Mouse (Mus musculus) Muller cell, postnatal 12 days (primary cell): ENCODE measurements around the gene Efcab7.
A peak's percentile ranks its signal among the peaks of the same experiment; 100 is the strongest.

Experiments
- DNase-seq: peaks from one replicate; pipeline ENCODE4 v3.0.0-alpha.2; 2015; ENCODE audit errors: inconsistent ontology term

Efcab7 gene

DNA sequence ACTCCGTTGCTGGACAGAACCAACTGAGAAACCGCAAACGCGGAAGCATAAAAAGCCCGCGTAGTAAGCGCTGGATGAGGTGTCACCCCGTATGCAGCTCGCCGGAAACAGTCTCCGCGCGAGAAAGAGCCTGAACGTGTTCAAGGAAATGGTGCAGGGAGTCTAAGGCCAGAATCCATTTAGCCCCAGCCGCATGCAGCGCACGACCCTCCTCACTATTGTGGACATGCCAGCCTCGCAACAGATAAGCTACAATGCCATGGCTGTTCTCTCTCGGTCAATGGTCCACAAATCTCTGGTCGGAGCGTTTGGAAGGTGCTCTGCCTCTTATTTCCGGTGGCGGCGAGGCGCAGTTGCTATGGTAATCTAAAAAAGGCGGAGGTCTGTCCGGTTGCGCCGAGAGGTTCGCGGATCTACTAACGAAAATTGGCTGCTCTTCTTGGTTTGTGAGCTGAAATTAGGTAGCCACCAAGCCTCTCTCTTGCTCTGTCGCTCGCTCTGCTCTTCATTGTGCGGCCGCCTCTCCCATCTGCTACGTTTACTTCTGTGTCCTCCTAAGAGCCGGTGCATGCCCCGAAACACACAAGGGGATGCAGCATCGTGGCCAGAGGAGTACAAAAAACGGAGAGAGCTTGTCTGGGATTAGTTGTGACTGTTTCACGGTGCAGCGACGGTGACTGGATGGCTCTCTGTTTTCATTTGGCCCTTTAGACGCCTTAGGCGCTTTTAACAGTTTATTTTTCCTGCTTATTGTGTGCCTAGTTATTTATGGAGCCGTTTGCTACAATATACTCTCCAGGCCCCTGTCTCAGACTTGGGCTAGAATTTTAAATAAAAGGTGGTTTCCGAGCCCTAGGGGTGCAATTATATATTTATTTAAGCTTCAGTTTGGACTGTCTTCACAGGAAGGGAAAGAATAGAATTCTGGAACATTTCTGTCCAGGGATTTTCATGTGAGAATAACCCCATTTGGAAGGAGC, at the start of gene Efcab7:
Gene Efcab7 (plus strand): TSS at position 105 of the 980 bp plus-strand sequence.
- peak; percentile 88 for DNase-seq

DNA sequence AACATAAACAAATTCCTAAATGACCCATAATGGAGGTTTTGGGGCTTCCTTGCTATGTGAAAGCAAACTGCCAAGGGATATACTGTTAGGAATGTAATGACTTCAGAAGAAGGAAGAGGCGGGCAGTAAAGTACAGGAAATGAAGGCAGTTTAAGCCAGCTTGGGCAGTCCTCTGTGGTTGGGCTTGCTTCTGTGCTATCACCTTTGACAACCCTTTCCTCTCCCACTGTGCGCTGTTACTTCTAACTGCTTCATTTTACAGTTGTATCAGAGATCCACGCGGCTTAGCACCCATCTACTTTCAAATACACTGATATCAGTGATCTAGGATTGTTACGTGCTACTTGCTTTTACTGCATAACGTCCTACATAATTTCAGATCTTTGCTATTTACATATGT, 36.6 kb upstream of the Efcab7 start:
- no peak for DNase-seq

DNA sequence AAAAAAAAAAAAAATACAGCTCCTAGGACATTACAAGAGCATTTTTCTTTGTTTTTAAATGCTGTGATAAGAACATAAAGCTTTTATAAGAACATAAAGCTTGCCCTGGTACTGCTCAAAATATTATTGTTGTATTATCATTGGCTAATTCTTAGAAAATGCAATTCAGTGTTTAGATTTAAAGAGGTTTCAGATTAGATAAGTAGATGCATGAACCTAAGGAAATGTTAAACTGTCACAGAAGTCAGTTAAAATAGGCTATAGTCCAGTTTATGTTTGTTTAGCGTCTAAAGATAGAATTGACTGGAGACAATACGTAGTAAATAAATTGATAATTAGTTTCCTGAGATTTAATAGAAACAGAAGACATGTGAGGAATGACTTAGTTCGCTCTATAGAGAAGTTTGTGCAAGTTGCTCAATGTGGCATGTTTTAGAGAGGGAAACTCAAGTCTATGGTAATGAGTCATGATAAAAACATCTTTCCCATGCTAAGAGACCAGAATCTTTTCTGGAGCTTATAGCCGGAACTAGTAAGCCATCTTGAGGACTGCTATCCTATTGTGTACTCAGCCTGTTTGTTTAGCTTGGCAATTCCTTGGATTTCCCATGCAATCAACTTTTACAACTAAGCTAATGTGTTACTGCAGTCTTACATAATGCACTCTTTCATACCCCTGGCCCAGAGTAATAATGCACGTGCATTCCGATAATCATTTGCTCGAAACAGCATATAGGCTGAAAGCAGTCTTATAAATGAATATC, 12.1 kb upstream of the Efcab7 start:
- DNase-seq = peak; percentile 3

DNA sequence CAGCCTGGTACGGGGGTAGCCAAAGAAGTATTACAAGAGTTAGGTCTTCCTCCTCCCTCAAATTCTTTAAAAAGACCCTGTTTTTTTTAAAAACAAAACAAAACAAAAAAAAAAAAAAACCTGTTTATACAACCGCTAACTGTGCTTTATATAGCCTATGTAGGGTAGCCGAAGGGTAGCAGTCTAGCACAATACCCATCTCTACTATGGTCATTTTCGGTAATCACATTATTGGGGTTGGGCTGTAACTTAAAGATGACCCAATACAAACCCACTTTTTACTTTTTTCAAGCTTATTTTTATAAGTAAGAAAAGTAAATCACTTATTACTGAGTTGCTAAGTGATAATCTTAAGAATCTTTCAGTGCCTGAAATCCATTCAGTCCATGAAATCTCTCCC, 661 bp upstream of the Efcab7 start:
- no peak for DNase-seq

DNA sequence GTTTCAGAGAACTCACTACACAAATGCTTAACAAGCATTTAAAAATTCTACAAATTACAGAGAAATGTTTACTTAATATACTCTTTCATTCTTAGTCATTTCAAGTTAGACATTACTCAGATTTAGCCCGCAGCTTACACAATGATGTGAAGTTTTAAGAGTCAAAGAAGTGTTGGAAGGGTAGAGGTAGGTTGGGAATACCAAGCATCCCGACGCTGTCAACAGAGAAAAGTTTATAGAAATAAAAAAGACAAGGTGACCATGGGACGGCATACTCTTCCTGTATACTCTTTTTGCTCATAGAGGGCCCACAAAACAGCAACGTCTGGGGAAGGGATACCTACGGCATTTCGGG, 282 bp upstream of the Efcab7 start:
- no peak for DNase-seq

DNA sequence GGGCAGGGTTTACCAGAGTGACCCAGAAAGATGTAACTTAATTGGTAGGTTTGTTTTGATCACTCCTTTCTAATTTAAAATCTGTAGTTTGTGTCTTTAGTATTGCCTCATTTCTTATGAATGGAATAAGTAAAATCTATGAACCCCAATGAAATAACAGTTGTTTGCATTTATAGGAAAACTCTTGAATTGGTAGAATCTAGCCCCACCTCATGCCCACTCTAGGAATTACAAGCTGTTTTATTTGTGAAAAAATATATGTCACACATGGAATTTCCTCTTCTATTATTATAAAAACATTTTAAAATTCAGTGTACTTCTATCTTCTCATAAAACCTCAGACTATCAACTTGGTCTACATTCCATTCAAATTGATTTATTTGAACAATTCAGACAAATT, 52.9 kb downstream of the Efcab7 start:
- DNase-seq = peak; percentile 31

DNA sequence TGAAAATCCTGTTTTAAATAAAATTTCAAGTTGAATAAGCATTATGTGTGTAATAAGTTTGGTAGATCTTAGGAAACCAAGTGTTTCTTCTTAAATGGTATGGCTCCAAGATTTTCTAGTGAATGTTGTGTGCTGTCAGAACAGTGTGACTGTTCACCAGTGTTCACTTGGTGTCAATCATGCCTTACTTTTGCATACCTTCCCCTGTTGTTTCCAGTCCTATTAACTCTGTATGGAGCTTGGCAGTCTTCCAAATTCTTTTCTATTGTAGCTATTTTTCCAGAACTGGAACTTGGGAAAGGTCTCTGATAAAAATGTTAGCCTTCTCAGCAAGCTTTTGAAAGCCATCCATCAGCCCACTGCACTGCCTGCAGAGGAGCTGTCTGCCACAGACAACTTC, 53.4 kb downstream of the Efcab7 start:
- DNase-seq = peak; percentile 58

DNA sequence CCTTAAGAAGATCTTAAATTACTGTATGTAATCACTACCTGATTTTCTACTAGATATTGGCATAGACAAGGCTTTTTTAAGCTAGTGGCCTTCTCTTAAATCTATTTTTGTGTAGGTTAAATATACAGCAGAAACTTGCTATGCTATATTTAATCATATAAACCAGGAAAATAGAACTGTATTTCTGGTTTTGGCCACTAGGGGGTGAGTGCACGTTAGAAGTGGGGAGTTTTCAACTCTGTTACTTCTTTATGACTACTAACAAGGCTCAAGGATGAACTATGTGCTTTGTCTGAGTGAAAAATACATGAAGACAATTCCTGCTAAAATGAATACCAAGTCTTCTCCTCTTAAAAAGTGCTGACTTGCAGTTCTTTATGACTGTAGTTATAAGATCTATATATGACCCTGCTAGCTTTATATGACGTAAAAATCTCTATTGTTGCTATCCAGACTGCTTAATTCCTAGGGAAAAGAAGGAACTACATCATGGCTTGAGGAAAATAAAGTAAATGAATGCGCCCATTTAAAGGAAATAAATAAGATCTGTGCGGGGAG, 85.0 kb downstream of the Efcab7 start:
- peak; percentile 3 for DNase-seq

DNA sequence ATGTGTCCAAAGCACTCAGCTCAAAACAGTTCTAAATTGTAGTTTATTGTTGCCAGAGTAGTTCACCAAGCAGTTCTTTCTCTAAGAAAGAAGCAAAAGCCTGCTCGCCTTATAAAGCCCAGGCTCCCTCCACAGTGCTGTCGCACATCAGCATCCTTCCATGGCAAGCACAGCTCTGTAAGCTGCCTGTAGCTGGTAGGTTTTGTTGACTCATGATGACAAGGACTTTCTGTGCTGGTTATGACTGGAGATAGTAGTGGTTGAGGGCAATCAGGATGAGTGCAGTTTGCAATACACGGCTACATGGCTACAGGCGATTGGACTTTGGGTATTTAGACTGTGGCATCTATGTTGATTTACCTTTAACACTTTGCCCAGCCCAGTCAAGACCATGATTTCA, 97.4 kb downstream of the Efcab7 start:
- no peak for DNase-seq

DNA sequence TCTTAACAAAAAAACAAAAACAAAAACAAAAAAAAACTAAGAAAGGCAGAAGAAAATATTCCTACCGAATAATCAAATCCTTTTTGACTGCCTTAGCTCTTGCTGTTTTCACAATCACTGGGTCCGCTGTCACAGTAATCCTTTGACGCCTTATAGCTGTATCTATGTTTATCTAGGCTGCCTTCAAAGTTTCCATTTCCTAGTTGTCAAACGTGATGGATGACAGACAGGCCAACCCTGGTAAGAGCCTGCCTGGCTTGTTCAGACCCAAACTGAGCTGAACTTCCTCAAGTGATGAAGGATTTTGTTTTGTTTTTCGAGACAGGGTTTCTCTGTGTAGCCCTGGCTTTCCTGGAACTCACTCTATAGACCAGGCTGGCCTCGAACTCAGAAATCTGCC, 99.5 kb downstream of the Efcab7 start:
- no peak for DNase-seq

DNA sequence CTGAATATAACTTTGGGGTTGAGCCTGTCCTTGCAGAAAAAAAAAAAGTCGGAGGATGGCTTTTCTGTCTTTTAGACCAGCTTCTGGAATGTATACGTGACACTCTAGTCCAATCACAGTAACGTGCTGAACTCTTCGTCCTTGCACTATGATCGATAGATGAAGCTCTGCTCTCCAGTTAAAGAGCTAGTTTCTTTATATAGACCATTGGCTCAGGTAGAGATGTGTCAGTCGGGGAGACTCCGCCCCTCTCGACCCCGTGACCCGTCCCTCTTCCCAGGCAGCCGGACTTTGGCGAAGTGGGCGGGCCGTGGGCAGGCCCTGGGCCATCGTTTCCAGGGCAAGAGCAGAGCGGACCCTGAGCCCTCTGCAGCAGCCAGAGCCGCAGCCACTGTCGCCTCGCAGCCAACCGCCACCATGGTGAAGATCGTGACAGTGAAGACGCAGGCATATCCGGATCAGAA, 100.2 kb downstream of the Efcab7 start, which contains the start of gene Pgm1:
Gene Pgm1 (plus strand): TSS at position 266 of the 464 bp plus-strand sequence.
- peak; percentile 92 for DNase-seq

DNA sequence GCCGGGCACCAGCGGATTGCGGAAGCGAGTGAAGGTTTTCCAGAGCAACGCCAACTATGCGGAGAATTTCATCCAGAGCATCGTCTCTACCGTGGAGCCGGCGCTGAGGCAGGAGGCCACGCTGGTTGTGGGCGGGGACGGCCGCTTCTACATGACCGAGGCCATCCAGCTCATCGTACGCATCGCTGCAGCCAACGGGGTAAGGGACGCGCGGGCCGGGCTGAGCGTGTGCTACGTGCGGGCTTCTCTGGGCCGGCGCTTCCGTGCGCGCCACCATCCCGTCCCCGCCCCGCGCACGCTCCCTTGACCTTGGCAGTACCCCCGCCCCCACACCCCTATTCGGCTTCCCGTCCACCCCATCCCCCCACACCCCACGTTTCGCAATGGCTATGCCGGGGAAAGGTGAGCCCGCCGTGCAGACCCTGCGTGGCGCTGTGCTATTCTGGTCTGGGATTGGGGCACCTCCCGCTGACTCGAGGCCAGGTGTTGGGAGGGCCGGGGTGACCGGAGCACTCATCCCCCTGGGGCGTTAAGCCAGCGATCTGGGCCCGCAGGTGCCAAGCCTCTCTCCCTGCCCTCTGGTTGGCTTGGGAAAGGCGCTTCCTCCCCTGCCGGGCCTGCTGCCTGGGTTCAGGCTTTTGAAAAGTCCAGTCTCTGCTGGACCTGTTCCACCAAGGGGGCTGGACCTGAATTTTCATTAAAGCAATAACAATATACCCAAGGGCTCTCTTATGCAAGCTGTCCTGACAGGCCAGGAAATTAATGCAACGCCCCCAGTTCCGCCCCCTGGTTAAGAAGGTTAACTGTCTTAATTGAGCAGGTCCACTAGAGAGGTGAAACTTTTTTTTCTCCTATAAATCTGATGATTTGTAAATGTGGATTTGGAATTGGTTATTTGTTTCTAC, 100.9 kb downstream of the Efcab7 start, which contains the start of gene Itgb3bp:
Gene Itgb3bp (minus strand): TSS at position 201 of the 905 bp plus-strand sequence.
- DNase-seq = peak; percentile 94

DNA sequence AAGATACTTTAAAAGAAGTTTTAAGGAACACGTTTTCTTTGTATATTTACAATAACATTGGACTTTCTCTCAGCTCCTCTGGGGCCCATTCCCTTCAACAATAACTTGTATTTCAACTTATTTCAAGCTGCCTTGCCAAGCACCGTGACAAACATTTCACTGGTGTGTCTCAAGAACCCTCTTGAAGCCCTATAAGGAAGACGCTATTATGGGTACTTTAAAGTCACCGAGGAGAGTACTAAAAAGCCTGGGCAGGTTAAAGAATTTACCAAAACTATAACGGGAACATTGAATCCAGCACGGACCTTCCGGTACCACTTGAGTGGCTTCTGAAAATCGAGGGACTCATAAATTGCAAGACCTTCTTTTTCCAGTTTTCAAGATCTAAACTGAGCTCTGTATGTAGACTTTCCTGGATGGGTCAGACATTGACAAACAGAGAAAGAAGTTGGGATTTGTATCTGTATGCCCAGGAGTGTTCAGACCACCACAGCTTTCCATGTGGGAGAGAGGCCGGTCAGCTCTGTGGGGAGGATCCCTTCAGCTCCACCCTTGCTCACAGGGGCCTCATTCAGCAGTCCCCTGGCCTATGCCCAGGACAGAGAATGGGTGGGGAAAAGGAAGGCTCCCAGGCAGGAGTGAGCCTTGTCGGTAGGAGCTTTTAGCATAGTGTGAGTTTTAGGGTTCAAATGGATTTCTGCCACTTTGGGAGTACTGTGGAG, 101.7 kb downstream of the Efcab7 start:
- DNase-seq = peak; percentile 11

DNA sequence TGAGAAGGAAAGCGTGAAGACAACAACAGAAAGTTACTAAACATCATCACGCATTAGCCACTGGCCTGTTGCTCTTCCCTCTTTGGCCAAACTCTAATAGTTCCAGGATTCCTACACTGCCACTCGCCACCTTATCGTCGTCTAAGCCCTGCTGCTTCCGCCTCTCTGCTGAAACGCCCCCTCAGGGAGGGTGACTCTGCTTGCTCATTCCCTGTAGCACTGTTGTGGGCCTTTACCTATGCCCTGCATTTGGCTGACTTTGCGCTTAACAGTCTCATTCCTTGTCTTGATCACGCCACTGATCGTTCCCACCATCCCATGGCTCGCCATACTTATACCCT, 102.2 kb downstream of the Efcab7 start:
- no peak for DNase-seq

DNA sequence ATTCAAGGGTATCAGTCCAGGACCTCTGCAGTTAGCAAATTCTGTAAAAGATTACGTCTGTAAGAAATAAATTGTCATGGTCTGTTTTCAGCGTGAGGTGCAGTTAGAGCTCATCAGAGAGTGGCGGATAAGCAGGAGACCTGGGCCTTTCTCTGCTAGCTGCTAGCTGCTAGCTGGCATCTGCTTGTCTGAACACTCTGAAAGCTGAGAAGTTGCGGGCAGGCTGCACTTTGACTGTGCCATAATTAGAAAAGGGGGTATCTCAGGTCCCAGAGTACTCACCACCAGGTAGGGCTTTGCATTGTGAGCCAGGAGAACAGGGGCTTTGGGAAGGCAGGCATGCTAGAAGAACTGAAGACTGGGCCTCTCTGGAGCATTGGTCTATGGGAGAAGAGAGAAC, 102.8 kb downstream of the Efcab7 start:
- no peak for DNase-seq

DNA sequence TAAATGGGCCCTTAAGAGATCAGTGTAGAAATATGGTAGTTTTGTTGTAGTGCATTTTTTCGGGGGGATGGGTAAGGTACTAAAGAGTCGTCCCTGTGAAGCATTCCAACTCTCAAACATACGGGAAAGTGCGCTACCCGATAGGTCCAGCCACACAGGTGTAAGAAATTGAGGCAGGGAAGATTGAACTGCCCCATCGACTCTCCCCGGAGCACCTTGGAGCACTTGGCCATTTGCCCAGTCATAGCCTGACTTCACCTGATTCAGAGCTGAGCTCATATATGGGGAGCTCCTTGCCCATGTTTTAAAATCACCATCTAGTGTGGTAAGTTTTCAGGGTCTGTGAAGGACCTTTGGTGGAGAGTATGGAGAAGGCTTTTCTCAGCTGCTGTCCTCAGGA, 105.9 kb downstream of the Efcab7 start:
- no peak for DNase-seq

DNA sequence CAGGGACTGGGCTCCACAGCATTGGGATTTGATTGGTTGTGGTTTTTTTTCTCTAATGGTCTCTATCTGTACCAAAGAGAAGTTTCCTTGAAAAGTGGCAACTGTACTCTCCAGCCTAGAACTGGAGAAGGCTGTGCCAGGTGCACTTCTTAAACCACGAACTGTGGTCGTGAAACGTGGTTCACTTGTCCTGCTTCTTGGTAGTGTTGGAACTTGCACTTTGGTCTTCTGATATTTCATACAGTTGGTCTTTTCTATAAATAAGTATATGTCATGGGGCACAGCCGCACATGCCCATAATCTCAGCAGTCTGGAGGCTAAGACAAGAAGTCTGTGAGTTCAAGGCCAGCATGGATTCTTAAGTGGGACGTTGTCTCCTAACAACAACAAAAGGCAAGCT, 107.3 kb downstream of the Efcab7 start:
- DNase-seq = no peak

DNA sequence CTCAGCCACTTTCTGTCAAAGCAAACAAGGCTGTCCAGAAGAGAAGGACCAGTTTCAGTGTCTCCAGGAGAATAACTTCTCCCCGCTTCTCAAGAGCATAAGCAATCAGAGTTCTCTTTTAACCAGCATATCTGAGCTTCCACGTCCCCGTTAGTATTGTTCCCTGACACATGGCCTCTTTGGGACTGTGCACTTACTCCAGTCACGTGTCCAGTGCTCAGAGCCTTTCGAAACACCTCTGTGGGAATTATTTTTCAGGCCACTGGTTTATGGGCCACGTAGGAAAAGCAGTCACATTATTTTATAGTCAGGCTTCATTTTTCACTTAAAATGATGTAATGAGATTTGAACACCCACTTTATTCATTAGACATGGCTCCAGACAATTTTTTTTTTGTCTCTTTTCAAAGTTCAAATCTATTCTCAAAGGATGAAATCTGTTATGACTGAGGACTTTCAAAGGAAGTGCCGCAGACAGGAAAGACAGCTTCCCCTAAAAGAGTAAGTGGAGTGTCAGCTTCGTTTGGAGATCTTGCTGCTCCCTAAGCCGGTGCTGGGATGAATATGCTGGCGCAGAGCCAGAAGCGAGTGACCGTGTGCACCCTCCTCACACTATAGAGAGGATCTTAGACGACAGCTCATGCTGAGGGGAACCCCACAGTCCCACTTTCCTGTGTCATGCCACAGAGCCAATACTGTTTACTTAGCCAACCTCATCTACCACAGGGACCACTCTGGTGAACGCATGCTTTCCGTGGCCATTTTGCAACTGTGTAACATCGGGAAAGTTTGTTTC, 110.9 kb downstream of the Efcab7 start:
- DNase-seq = no peak

DNA sequence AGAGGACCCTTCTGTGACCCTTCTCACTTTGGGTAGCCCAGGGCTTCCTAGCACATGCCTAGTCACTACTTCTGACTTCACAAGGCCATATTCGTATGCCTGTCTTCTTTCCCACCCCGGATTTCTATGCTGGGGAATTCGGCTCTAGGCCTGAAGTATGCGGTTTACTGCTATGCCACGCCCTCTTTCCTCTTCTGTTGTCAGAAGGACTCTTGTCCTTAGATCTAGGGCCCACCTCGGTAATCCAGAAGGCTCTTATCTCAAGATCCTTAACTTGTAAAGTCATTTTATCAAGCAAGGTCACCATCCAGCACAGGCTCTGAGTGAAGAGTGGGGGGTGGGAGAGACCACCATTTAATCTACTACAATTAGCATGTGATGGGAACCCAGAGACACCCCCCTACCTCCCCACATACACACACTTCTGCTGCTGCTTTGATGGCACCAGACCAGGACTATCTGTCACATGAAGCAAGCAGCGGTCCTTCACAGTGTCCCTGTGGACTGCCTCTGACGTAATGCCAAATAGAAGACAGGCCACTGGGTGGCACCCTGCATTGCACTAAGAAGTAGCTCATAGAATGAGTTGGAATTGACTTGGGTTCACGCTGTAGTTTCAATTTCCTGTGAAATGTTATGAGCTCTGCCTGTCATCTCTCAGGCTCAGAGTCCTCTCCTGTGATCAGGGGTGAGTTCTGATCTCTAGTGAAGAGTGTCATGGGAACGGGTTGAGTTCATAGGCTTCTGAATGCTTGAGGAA, 112.8 kb downstream of the Efcab7 start:
- no peak for DNase-seq
